Mouse (Mus musculus) lung, postnatal 0 days (tissue): ENCODE results near the gene Serinc1. TPM values are rescaled to one million over a fixed set of nuclear protein-coding genes. Genes with fewer than 3 reads are reported as not detected.

Experiments
- ATAC-seq: fragments of 200-750 bp; cut with Nextera tagmentation; 2 replicates; pipeline ENCODE4 v1.8.0; 2017; ENCODE audit warnings: moderate library complexity
- DNase-seq: peaks from one replicate; pipeline ENCODE4 v3.0.0-alpha.2; 2016; ENCODE audit warnings: low spot score
- H3K27ac ChIP-seq: fragments of 300-500 bp; sonication (generic); 2 replicates; pipeline ENCODE4 v1.5.1; 2014; ENCODE audit warnings: antibody characterized with exemption, mild to moderate bottlenecking, low read length, mixed read lengths
- H3K27me3 ChIP-seq: fragments of 300-500 bp; sonication (generic); replicated peaks from 2 replicates; pipeline ENCODE4 v1.6.1; 2014; ENCODE audit warnings: low read length, mixed read lengths; ENCODE audit not compliant: insufficient read depth
- H3K36me3 ChIP-seq: fragments of 300-500 bp; sonication (generic); 2 replicates; pipeline ENCODE4 v1.6.1; 2014; ENCODE audit warnings: low read length, mixed read lengths; ENCODE audit not compliant: insufficient read depth
- H3K4me1 ChIP-seq: fragments of 300-500 bp; sonication (generic); 2 replicates; pipeline ENCODE4 v1.6.1; 2014; ENCODE audit warnings: antibody characterized with exemption, low read depth, low read length, mixed read lengths; ENCODE audit not compliant: insufficient read depth
- H3K4me2 ChIP-seq: fragments of 300-500 bp; sonication (generic); replicated peaks from 2 replicates; pipeline ENCODE4 v1.6.1; 2014; ENCODE audit warnings: low read depth, mild to moderate bottlenecking, low read length, moderate library complexity, mixed read lengths
- H3K4me3 ChIP-seq: fragments of 300-500 bp; sonication (generic); 2 replicates; pipeline ENCODE4 v1.5.1; 2014; ENCODE audit warnings: low read depth, low read length
- H3K9ac ChIP-seq: fragments of 300-500 bp; sonication (generic); replicated peaks from 2 replicates; pipeline ENCODE4 v1.6.1; 2014; ENCODE audit warnings: low read depth, mild to moderate bottlenecking
- H3K9me3 ChIP-seq: fragments of 300-500 bp; sonication (generic); 2 replicates; pipeline ENCODE4 v1.6.1; 2016; ENCODE audit warnings: low read length, mixed read lengths
- CTCF ChIP-seq: IDR thresholded peaks from 2 replicates; pipeline ENCODE4 v1.5.1; 2016; ENCODE audit warnings: antibody characterized with exemption, mild to moderate bottlenecking
- EP300 ChIP-seq: IDR thresholded peaks from 2 replicates; pipeline ENCODE4 v1.6.1; 2016; ENCODE audit warnings: antibody characterized with exemption, mild to moderate bottlenecking, control low read depth
- WGBS: fragments of 180-500 bp; shearing (Covaris S2); extraction: QIAGEN DNeasy Blood & Tissue Kit; methylation state at CpG from one replicate; pipeline ENCODE4 v1.1.7; 2014; 5-methylcytosine and 5-hydroxymethylcytosine counted together
- polyA plus RNA-seq: library from polyadenylated mRNA; unstranded; fragments of >200 nt; fragmentation: Nextera tagmentation; extraction: Ambion mirVana; gene quantifications from 2 replicates; pipeline ENCODE4 v1.2.1, GENCODE M21; 2015

Gene Serinc1
- polyA plus RNA-seq, 1 experiment from 2014 or later: 147 TPM

DNA sequence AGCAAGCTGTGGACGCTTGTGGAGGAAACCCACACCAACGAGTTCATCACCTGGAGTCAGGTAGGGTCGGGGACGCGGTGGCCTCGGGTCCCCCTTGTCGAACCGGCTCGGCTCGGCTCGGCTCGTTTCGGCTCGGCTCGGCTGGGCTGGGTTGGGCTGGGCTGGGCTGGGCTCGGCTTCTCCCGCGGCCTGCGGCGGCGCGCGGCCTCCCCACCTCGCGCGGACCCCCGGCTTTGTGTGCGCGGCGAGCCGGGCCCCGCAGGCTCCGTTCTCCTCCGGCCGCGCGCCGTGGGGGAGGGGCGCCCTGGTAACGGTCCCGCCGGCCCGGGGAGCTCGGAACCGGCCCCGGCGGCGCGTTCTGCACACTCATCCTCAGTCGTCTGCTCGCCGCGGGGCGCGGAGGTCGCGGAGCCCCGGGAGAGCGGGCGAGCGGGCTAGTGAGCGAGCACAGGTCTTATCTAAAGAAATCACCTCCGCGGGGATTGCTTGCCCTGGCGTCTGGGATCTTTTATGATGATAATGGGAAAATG lies 45.7 kb downstream of the Serinc1 start:
- no peaks in the 10 kb centered on the region for H3K27me3 ChIP-seq
- ATAC-seq (peak; percentile 87), DNase-seq (peak; percentile 61)
- peak overlapping the region; percentile 80 for H3K27ac ChIP-seq
- H3K36me3 ChIP-seq: no peaks in the 10 kb centered on the region
- no peaks in the 10 kb centered on the region for H3K9me3 ChIP-seq
- H3K4me1 ChIP-seq: peaks cover 4% of the 10 kb centered on the region; the same call in 1 of the 2 replicates
- 0% methylated on average over 37 of the region's 65 CpGs for WGBS
- TF ChIP-seq EP300 (no peak), CTCF (no peak)
- H3K4me2 ChIP-seq: peak overlapping the region; percentile 77
- peak overlapping the region; percentile 85 for H3K4me3 ChIP-seq
- peak overlapping the region; percentile 86 for H3K9ac ChIP-seq

DNA sequence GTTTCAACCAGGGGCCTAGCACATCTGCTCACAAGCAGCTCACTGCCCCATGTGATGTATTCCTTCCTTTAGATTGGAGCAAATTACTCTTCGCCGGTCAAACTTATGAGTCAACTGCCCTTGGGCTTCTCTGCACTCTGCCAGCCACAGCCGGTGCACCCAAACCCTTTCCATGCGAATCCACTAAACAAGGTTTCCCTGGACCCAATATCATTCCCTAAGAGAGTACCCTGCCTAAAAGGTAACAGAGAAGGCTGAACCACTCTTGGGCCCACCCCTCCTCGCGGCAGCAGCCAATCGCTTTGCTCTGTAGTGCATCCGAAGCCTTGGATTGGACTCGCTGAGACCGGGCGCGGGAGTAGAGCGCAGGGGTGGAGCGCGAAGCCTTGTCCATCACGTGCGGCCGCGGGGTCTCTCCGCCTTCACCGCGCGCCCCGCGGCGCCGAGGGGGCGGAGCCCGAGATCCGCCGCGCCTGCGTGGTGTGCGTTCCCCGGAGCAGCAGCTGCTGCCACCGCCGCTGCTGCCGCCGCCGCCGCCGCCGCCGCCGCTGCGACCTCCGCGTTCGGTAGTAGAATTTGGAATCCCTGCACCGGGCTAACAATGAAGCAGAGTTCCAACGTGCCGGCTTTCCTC lies 46.3 kb downstream of the Serinc1 start, which contains the start of gene Hsf2:
Hsf2 (plus strand) TSS at position 478 of the 634 bp plus-strand sequence.
- Histone ChIP-seq H3K4me2 (peak within 1 kb of the TSS; percentile 77), H3K27ac (peak within 1 kb of the TSS; percentile 80), H3K36me3 (no peaks in the 10 kb centered on the region), H3K27me3 (no peaks in the 10 kb centered on the region), H3K9me3 (no peaks in the 10 kb centered on the region), H3K4me3 (peak within 1 kb of the TSS; percentile 85), H3K9ac (peak within 1 kb of the TSS; percentile 86), H3K4me1 (peaks cover 4% of the 10 kb centered on the region; the same call in 1 of the 2 replicates)
- ATAC-seq: peak; percentile 100
- WGBS: 3% methylated on average over 32 of the region's 52 CpGs
- peak; percentile 98 for DNase-seq
- TF ChIP-seq CTCF (no peak), EP300 (no peak)

DNA sequence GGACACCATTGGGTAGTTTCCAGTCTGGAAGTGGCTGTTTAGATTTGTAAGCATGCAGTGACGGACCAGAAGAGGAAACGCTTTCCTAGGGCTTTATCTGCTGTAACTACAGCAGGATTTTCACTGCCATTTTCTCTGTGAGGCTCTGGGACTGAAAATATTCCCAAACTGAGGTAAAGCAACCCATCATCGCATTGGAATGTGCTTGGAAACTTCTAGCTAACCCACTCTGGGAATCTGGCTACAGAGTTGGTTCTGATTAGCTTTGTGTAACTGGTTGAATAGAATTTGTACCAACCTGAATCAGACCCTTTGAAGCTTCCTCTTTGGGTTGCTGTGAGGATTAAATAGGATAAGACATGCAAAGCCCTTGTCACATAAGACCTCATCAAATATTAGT lies 47.6 kb downstream of the Serinc1 start:
- WGBS: 66% methylated on average over 3 of the region's 3 CpGs

DNA sequence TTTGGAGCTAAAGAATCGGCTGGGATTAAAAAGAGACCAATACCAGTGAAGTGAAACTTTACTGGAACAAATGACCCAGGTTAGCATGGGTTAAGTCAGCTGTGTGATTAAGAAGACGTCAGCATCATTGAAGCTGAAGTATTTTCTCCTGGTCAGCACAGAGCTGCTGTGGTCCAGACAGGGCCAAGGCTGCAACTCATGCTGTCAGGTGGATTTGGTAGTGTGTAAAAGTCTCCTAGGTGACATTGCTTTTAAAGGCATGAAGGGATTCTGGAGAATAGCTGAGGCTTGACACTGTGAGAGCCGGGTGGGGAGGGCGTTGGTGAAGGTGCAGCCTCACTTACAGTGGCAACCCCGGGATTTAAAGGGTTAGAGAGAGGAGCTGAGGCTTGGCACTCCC lies 50.6 kb downstream of the Serinc1 start:
- H3K9ac ChIP-seq: no peak overlapping the region
- H3K9me3 ChIP-seq: no peaks in the 10 kb centered on the region

More for the DNA sequence above, 47.6 kb downstream of the Serinc1 start:
- no peak for ATAC-seq
- Histone ChIP-seq H3K36me3 (no peaks in the 10 kb centered on the region), H3K4me3 (no peak overlapping the region), H3K9ac (no peak overlapping the region), H3K27ac (no peak overlapping the region), H3K4me2 (no peak overlapping the region), H3K4me1 (peaks cover 4% of the 10 kb centered on the region; the same call in 1 of the 2 replicates), H3K9me3 (no peaks in the 10 kb centered on the region), H3K27me3 (no peaks in the 10 kb centered on the region)
- TF ChIP-seq CTCF: no peak
- TF ChIP-seq EP300: no peak
- no peak for DNase-seq

DNA sequence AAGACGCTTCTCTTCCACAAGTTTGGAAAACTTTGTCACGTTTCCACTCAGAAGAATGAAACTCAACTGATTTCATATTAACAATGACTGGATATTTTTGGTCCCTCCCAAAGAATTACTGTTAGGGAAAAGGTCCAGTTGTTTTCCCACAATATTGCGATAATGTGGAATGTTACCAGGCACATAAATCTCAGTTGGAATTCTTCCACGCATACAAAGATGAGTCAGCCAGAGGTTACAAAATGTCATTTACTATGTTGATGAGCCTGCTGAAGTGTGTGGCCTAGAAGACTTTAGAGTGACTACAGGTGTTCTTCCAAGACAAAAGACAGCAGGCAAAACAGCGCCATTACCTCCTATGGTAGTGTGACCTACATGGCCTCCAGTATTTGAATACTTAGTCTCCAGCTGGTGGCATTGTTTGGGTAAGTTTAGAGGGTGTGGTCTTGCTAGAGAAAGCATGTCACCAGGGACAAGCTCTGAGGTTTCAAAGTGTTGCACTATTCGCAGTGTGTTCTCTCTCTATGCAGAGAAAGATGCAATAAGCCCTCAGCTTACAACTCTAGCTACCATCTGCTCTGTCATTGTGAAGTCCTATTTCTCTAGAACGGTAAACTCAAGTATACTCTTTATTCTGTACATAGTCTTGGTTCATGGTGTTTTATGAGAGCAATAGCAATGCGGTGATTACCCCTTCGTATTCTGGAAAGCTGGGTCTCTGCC lies 55.0 kb downstream of the Serinc1 start:
- H3K27me3 ChIP-seq: no peaks in the 10 kb centered on the region
- H3K4me1 ChIP-seq: no peaks in the 10 kb centered on the region
- ATAC-seq (no peak), DNase-seq (no peak)
- no peak overlapping the region for H3K4me2 ChIP-seq
- TF ChIP-seq CTCF (no peak), EP300 (no peak)
- H3K36me3 ChIP-seq: no peaks in the 10 kb centered on the region
- no peaks in the 10 kb centered on the region for H3K9me3 ChIP-seq
- H3K4me3 ChIP-seq: no peak overlapping the region
- H3K9ac ChIP-seq: no peak overlapping the region
- H3K27ac ChIP-seq: no peak overlapping the region
- 69% methylated on average over 9 of the region's 9 CpGs for WGBS

More for the DNA sequence above, 50.6 kb downstream of the Serinc1 start:
- H3K36me3 ChIP-seq: no peaks in the 10 kb centered on the region
- no peak overlapping the region for H3K4me2 ChIP-seq
- no peak for ATAC-seq
- H3K27me3 ChIP-seq: no peaks in the 10 kb centered on the region
- TF ChIP-seq CTCF (no peak), EP300 (no peak)
- H3K27ac ChIP-seq: no peak overlapping the region
- H3K4me3 ChIP-seq: no peak overlapping the region
- 32% methylated on average over 5 of the region's 5 CpGs for WGBS
- no peak for DNase-seq
- no peaks in the 10 kb centered on the region for H3K4me1 ChIP-seq

Other genes with a start within 250 kb of the Serinc1 start
- 17.3 and 17.8 TPM in 2 replicates for gene Hsf2, start 46.1 kb downstream of the Serinc1 start, polyA plus RNA-seq
- 2.2 and 3.5 TPM in 2 replicates for gene Pkib, start 99.5 kb upstream of the Serinc1 start, polyA plus RNA-seq